ENCODE assay signal across 21 mouse cellular contexts in genomic region chr2:33515856-33516255, GRCm38 (mm10). TPM values are rescaled to one million over a fixed set of nuclear protein-coding genes. Genes with fewer than 3 reads are reported as not detected.
DNase-seq lines count a peak whose midpoint lies in the region; ATAC-seq and TF ChIP-seq lines count a peak whose summit lies in the region.
"Had no signal": no experiment of that assay in that cellular context is flagged by ENCODE, and none has a peak within 500 bp of the region (broad histone marks: within the 10 kb centered on the region; RNA-seq: fewer than 3 reads in every experiment).

No protein-coding gene starts in this region.

- DNase-seq in limb, embryonic 11.5 days (ENCODE audit: low spot score): no peak
- no peak for DNase-seq in limb, embryonic 10.5 days (ENCODE audit: low spot score)
- DNase-seq in large intestine, adult 2 months (ENCODE audit: low read depth, low spot score): peak; percentile 22
- DNase-seq in liver, postnatal 0 days: no peak
- DNase-seq in ovary, postnatal 14 days (ENCODE audit: low spot score): no peak
- DNase-seq: adrenal gland, adult 2 months; cerebellum, adult 9-11 months; gastrocnemius, postnatal 10 days; heart, adult 11 months; heart, postnatal 36 days; kidney, adult 11 months; kidney, postnatal 14 days; liver; right cerebral cortex, postnatal 25 days; thymus, postnatal 4 days had no signal

- 0 out of 2 replicates have a peak overlapping the region, but pooled peaks have one; percentile 12 for H3K9ac ChIP-seq in limb, embryonic 11.5 days (ENCODE audit: low read length)
- no peak overlapping the region for H3K9ac ChIP-seq in hindbrain, embryonic 16.5 days (ENCODE audit: low read depth, low read length)
- no peak overlapping the region for H3K9ac ChIP-seq in neural tube, embryonic 15.5 days (replicated peaks)
- H3K9ac ChIP-seq in liver, postnatal 0 days (replicated peaks): no peak overlapping the region
- H3K9ac ChIP-seq: embryonic facial prominence, embryonic 12.5 days had no signal

- no peak overlapping the region for H3K4me3 ChIP-seq in limb, embryonic 11.5 days (ENCODE audit: low read depth, low read length)
- no peak overlapping the region for H3K4me3 ChIP-seq in limb, embryonic 10.5 days
- no peak overlapping the region for H3K4me3 ChIP-seq in hindbrain, embryonic 16.5 days (ENCODE audit: low read length)
- H3K4me3 ChIP-seq in neural tube, embryonic 15.5 days (replicated peaks): no peak overlapping the region
- no peak overlapping the region for H3K4me3 ChIP-seq in liver, postnatal 0 days (ENCODE audit: low read depth, low read length)
- H3K4me3 ChIP-seq: embryonic facial prominence, embryonic 12.5 days; erythroblast, embryonic 14.5 days; megakaryocyte, embryonic 14.5 days had no signal

- TF ChIP-seq EP300 in liver, postnatal 0 days (IDR thresholded peaks at IDR 0.05; ENCODE audit: low read depth): no peak

- no peaks in the 10 kb centered on the region for H3K9me3 ChIP-seq in limb, embryonic 11.5 days (ENCODE audit: control insufficient read depth, low read length)
- H3K9me3 ChIP-seq in limb, embryonic 10.5 days (replicated peaks): no peaks in the 10 kb centered on the region
- no peaks in the 10 kb centered on the region for H3K9me3 ChIP-seq in hindbrain, embryonic 16.5 days (ENCODE audit: control insufficient read depth, low read length)
- H3K9me3 ChIP-seq in neural tube, embryonic 15.5 days (replicated peaks): no peaks in the 10 kb centered on the region
- no peaks in the 10 kb centered on the region for H3K9me3 ChIP-seq in liver, postnatal 0 days (ENCODE audit: low read length)
- H3K9me3 ChIP-seq: embryonic facial prominence, embryonic 12.5 days had no signal

- H3K4me2 ChIP-seq in limb, embryonic 11.5 days (ENCODE audit: low read depth, severe bottlenecking): no peak overlapping the region
- H3K4me2 ChIP-seq in hindbrain, embryonic 16.5 days (ENCODE audit: low read length): 0 out of 2 replicates have a peak overlapping the region, but pooled peaks have one; percentile 5
- peak overlapping the region; percentile 32 for H3K4me2 ChIP-seq in neural tube, embryonic 15.5 days
- no peak overlapping the region for H3K4me2 ChIP-seq in liver, postnatal 0 days (ENCODE audit: low read depth, low read length)
- H3K4me2 ChIP-seq: embryonic facial prominence, embryonic 12.5 days had no signal

- no peak for ATAC-seq in limb, embryonic 11.5 days (ENCODE audit: insufficient number of reproducible peaks, low FRiP score, low TSS enrichment, low read depth)
- ATAC-seq in hindbrain, embryonic 16.5 days: no peak
- peak; percentile 82 for ATAC-seq in neural tube, embryonic 15.5 days (ENCODE audit: low FRiP score)
- no peak for ATAC-seq in liver, postnatal 0 days
- ATAC-seq: forebrain, embryonic 14.5 days had no signal

- no peak for TF ChIP-seq CTCF in liver, postnatal 0 days (IDR thresholded peaks at IDR 0.05; ENCODE audit: low read depth)

- H3K27me3 ChIP-seq in limb, embryonic 11.5 days (ENCODE audit: control insufficient read depth, insufficient read depth, low read length): no peaks in the 10 kb centered on the region
- H3K27me3 ChIP-seq in limb, embryonic 10.5 days (ENCODE audit: low read depth, poor library complexity, severe bottlenecking): 0 out of 2 replicates have a peak, but pooled peaks cover 4% of the 10 kb centered on the region
- no peaks in the 10 kb centered on the region for H3K27me3 ChIP-seq in hindbrain, embryonic 16.5 days (replicated peaks; ENCODE audit: control insufficient read depth, insufficient read depth, low read length)
- no peaks in the 10 kb centered on the region for H3K27me3 ChIP-seq in neural tube, embryonic 15.5 days (replicated peaks)
- H3K27me3 ChIP-seq in liver, postnatal 0 days (ENCODE audit: insufficient read depth, low read length): no peaks in the 10 kb centered on the region
- H3K27me3 ChIP-seq: embryonic facial prominence, embryonic 12.5 days had no signal

- WGBS in limb, embryonic 11.5 days: 52% methylated on average over 19 of the region's 19 CpGs
- 67% methylated on average over 19 of the region's 19 CpGs for WGBS in limb, embryonic 10.5 days
- 61% methylated on average over 19 of the region's 19 CpGs for WGBS in hindbrain, embryonic 16.5 days
- WGBS in large intestine, adult 2 months: 11% methylated on average over 19 of the region's 19 CpGs
- WGBS in neural tube, embryonic 15.5 days: 20% methylated on average over 19 of the region's 19 CpGs
- WGBS in liver, postnatal 0 days (ENCODE audit: insufficient replicate concordance): 66% methylated on average over 19 of the region's 19 CpGs

- peaks cover 9% of the 10 kb centered on the region; the same call in 1 of the 2 replicates for H3K4me1 ChIP-seq in limb, embryonic 11.5 days (ENCODE audit: control insufficient read depth, insufficient read depth, low read length)
- H3K4me1 ChIP-seq in limb, embryonic 10.5 days: peaks cover 18% of the 10 kb centered on the region
- H3K4me1 ChIP-seq in hindbrain, embryonic 16.5 days (ENCODE audit: control insufficient read depth, insufficient read depth, low read depth, low read length): no peaks in the 10 kb centered on the region
- peaks cover 29% of the 10 kb centered on the region for H3K4me1 ChIP-seq in neural tube, embryonic 15.5 days
- H3K4me1 ChIP-seq in liver, postnatal 0 days (ENCODE audit: insufficient read depth): no peaks in the 10 kb centered on the region
- H3K4me1 ChIP-seq: embryonic facial prominence, embryonic 12.5 days had no signal

- no peaks in the 10 kb centered on the region for H3K36me3 ChIP-seq in limb, embryonic 11.5 days (ENCODE audit: control insufficient read depth, insufficient read depth, low read length)
- H3K36me3 ChIP-seq in limb, embryonic 10.5 days: no peaks in the 10 kb centered on the region
- no peaks in the 10 kb centered on the region for H3K36me3 ChIP-seq in hindbrain, embryonic 16.5 days (ENCODE audit: control insufficient read depth, insufficient read depth, low read length)
- no peaks in the 10 kb centered on the region for H3K36me3 ChIP-seq in neural tube, embryonic 15.5 days
- no peaks in the 10 kb centered on the region for H3K36me3 ChIP-seq in liver, postnatal 0 days (replicated peaks; ENCODE audit: insufficient read depth, low read length)
- H3K36me3 ChIP-seq: embryonic facial prominence, embryonic 12.5 days had no signal

- H3K27ac ChIP-seq in limb, embryonic 11.5 days (replicated peaks; ENCODE audit: low read depth, low read length): no peak overlapping the region
- H3K27ac ChIP-seq in limb, embryonic 10.5 days: no peak overlapping the region
- H3K27ac ChIP-seq in hindbrain, embryonic 16.5 days (ENCODE audit: low read depth, low read length): 0 out of 2 replicates have a peak overlapping the region, but pooled peaks have one; percentile 17
- peak overlapping the region; percentile 70 for H3K27ac ChIP-seq in neural tube, embryonic 15.5 days (replicated peaks)
- no peak overlapping the region for H3K27ac ChIP-seq in liver, postnatal 0 days (ENCODE audit: low read depth)
- H3K27ac ChIP-seq: embryonic facial prominence, embryonic 12.5 days had no signal

RNA-seq across cellular contexts. Expression of gene Zbtb43, which starts 47.5 kb away (rescaled TPM):
- polyA plus RNA-seq in limb, embryonic 11.5 days (2014; fragmentation: Nextera tagmentation; extraction: Ambion mirVana): 18.4 and 21.9 TPM in 2 replicates
- 19.3 and 19.9 TPM in 2 replicates for polyA plus RNA-seq in limb, embryonic 10.5 days (2016; fragmentation: Nextera tagmentation; extraction: Ambion mirVana)
- polyA plus RNA-seq in hindbrain, embryonic 16.5 days (2015; fragmentation: Nextera tagmentation; extraction: Ambion mirVana): 20.7 and 21.7 TPM in 2 replicates
- 6.3 and 11.7 TPM in 2 replicates for polyA plus RNA-seq in large intestine, adult 2 months (2012; rRNA removed)
- polyA plus RNA-seq in neural tube, embryonic 15.5 days (2015; fragmentation: Nextera tagmentation; extraction: Ambion mirVana): 20.4 and 21.9 TPM in 2 replicates
- polyA plus RNA-seq in liver, postnatal 0 days (2015; fragmentation: Nextera tagmentation; extraction: Ambion mirVana): 6.1 and 8.0 TPM in 2 replicates

Comparison
In these comparisons a context has a peak if more than half of its experiments do, and no peak if none do; other contexts are left out.
1. H3K27ac ChIP-seq: peak in hindbrain, embryonic 16.5 days (single experiment) and neural tube, embryonic 15.5 days (single experiment); none in limb, embryonic 11.5 days (single experiment), limb, embryonic 10.5 days (single experiment) and liver, postnatal 0 days (single experiment).
2. H3K4me2 ChIP-seq: peak in hindbrain, embryonic 16.5 days (single experiment) and neural tube, embryonic 15.5 days (single experiment); none in limb, embryonic 11.5 days (single experiment) and liver, postnatal 0 days (single experiment).